Mouse (Mus musculus): ENCODE results near the gene 1700012B07Rik.

The 1700012B07Rik gene

DNA sequence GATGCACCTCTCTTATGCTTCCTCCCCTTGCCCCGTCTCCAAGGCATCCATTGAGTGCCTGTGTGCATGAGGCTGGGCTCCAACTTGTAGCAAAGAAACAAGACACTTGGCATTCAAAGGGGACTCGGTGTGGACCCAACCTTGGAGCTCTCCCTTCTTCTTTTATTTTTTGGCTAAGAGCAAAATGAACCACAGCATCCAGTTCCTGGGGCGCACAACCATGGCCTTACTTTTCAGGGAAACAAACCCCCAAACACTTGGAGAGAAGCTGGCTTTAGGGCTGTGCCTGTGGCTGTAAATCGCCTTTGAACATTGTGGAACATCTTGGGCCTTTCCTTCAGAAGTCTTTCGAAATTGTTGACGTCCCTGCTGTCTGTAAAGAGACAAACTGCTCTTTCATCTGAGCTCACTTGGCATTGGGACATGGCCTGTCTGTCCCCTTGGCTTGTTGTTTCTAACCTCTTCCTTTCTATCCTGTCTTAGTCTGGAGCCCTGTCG, 73.7 kb downstream of the 1700012B07Rik start:
- peak; percentile 26 for DNase-seq (ENCODE audit: low read depth, low spot score)

DNA sequence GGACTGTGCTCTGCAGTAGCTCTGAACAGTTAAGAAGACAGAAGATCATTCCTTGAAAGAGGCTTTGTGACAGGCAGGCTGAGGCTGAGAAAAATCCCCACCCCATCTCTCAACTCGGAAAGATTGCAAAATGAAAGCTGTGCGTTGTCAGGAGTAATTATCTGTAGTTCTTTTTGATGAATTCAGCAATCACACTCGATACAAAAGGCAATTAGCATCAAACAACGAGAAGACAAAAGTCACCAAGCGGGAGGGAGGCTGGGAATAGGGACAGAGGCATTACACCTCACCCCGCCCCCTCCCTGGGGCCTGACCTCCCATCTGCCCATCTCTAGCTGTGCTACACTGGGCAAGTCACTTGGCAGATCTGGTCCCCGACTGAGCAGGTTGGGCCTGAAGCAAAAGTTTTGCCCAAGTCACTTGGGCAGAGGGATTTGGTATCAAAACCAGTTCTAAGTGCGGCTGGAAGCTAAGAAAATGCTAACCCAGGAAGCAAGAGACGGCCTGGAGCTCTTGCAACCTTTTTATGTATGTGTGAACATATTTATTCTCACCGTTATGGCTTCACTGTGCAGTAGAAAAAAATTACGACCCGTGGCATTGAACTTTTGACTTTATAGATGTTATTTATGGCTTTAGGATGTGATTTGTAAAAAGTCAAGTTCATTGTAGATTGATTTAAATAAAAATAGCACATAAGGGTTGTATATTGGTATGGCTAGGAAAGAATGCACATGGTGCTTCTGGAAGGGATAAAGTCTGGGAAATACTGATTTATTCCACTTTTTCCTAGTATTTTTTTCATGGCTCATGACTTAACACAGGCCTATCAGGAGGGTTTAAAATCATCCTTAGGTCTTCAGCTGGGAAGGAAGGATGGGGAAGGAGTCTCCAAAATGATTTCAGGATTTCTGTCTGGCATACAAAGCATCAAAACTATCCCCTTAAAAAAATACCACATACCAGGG, 75.9 kb downstream of the 1700012B07Rik start:
- DNase-seq (ENCODE audit: low read depth, low spot score), result no peak

DNA sequence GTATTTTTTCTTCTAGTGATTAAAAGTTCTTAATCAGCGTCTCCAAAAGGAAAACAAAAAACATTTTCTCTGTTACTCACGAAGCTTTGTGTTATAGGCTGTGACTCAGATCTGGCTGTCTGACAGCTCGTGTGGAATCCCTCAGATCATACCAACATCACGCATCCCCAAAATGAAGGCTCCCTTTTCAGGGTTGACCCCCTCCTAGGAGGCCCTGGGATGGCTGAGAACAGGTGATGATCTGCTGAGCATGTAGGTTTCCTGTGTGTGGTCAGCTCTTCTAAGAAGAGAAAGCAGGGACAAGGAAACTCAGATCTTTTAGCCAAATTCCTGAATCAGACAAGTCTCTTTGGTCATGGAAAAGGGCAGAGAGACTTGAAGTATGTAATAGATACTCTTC, 82.6 kb downstream of the 1700012B07Rik start:
- no peak for DNase-seq (ENCODE audit: low read depth, low spot score)

DNA sequence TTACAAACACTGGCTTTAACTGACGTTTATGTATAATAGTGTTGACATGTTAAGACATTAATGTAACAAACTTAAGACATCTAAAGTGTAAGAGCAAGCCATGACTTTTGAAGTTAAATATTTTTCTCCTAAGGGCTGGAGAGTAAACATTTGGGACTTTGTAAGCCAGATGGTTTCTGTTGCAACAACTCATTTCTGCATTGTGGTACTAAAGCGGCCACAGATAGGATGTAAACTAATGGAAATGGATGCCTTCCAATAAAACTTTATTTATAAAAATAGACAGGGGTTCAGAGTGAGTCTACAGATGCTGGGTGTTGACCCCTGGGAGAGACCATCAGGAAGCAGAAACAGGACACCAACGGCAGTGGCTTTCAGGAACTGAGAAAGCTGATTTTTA, 89.9 kb downstream of the 1700012B07Rik start:
- DNase-seq (ENCODE audit: low read depth, low spot score), result no peak

Data from brain, adult 2 months (tissue).